Mouse (Mus musculus) left cerebral cortex, postnatal 25 days (tissue): ENCODE data around the gene Spcs2. TPM values are rescaled to one million over a fixed set of nuclear protein-coding genes. Genes with fewer than 3 reads are reported as not detected.
A peak's percentile ranks its signal among the peaks of the same experiment; 100 is the strongest.

Experiments
- DNase-seq, 2 experiments: peaks; one replicate each; pipeline ENCODE4 v3.0.0; 2022; ENCODE audit warnings: low spot score in 2 of 2, mixed read lengths in 1 of 2
- intact Hi-C: fragments of 180-260 bp; cut with DNase I; formaldehyde crosslinking; loops from one replicate; pipeline ENCODE4 v1.15.1; 2025
- total RNA-seq, 2 experiments: library from RNA; stranded (reverse); gene quantifications; 2 replicates each; pipeline ENCODE4 v1.2.3; 2021

Gene Spcs2
- 100 to 1,000 TPM in 1 of 2 experiments, 10 to 100 TPM in 1; 93.5 to 102 TPM for total RNA-seq

- no peak for DNase-seq
- intact Hi-C loops: no loop called here
These were observed at the start of gene Spcs2 for GRCm38 (mm10) chr7:99863362-99863761. Gene Spcs2 (minus strand): TSS chr7:99863462.

- intact Hi-C loops: no loop called here
- DNase-seq: no peak
These were observed 47.8 kb upstream of the Spcs2 start for GRCm38 (mm10) chr7:99911038-99911437.

- DNase-seq: no peak
- intact Hi-C loops: no loop called here
These were observed 44.2 kb upstream of the Spcs2 start for GRCm38 (mm10) chr7:99907463-99907862.

- intact Hi-C loops: no loop called here
- DNase-seq: no peak
These were observed 43.1 kb upstream of the Spcs2 start for GRCm38 (mm10) chr7:99906346-99906745.

- DNase-seq: no peak
- intact Hi-C loops: no loop called here
These were observed 41.3 kb upstream of the Spcs2 start for GRCm38 (mm10) chr7:99904421-99905005.

GRCm38 (mm10) chr7:99902918-99903665, 39.8 kb upstream of the Spcs2 start:
- intact Hi-C loops: no loop called here
- no peak for DNase-seq

- peak; percentile 37 to 89 for DNase-seq
- intact Hi-C loops: no loop called here
These were observed 38.9 kb upstream of the Spcs2 start for GRCm38 (mm10) chr7:99902208-99902607.

GRCm38 (mm10) chr7:99896905-99897304, 33.6 kb upstream of the Spcs2 start:
- intact Hi-C loops: no loop called here
- no peak for DNase-seq

GRCm38 (mm10) chr7:99894478-99894877, 31.2 kb upstream of the Spcs2 start:
- no peak for DNase-seq
- intact Hi-C loops: no loop called here

- intact Hi-C loops: no loop called here
- no peak for DNase-seq
These were observed 30.7 kb upstream of the Spcs2 start for GRCm38 (mm10) chr7:99893967-99894366.

- no peak for DNase-seq
- intact Hi-C loops: no loop called here
These were observed 29.1 kb upstream of the Spcs2 start for GRCm38 (mm10) chr7:99892351-99892750.

- DNase-seq: peak in 1 of 2 experiments; percentile 20
- intact Hi-C loops: no loop called here
These were observed 28.2 kb upstream of the Spcs2 start for GRCm38 (mm10) chr7:99891471-99891870.

- intact Hi-C loops: no loop called here
These were observed 27.0 kb upstream of the Spcs2 start for GRCm38 (mm10) chr7:99890168-99890755.

GRCm38 (mm10) chr7:99889175-99889880, 26.1 kb upstream of the Spcs2 start:
- intact Hi-C loops: no loop called here
- no peak for DNase-seq

More at GRCm38 (mm10) chr7:99890168-99890755, 27.0 kb upstream of the Spcs2 start:
- peak in 1 of 2 experiments; percentile 42 for DNase-seq

GRCm38 (mm10) chr7:99887743-99888142, 24.5 kb upstream of the Spcs2 start:
- DNase-seq: no peak
- intact Hi-C loops: no loop called here

GRCm38 (mm10) chr7:99887230-99887735, 24.0 kb upstream of the Spcs2 start:
- DNase-seq: peak in 1 of 2 experiments; percentile 18
- intact Hi-C loops: no loop called here

- intact Hi-C loops: loop anchor here (5.0 to 10.0 kb wide), 2 partner anchors 51 to 353 kb away; partner anchors contain the start of gene Neu3
- DNase-seq: peak in 1 of 2 experiments; percentile 68
These were observed 15.0 kb upstream of the Spcs2 start for GRCm38 (mm10) chr7:99878254-99878653.

- intact Hi-C loops: loop anchor here (1.0 to 10.0 kb wide), 4 partner anchors 49 to 352 kb away; partner anchors contain the start of gene Neu3
- peak; percentile 90 to 94 for DNase-seq
These were observed 13.1 kb upstream of the Spcs2 start for GRCm38 (mm10) chr7:99876345-99876744.

GRCm38 (mm10) chr7:99875891-99876290, 12.6 kb upstream of the Spcs2 start:
- DNase-seq: no peak
- intact Hi-C loops: loop anchor here (1.0 to 10.0 kb wide), 4 partner anchors 49 to 351 kb away; partner anchors contain the start of gene Neu3

GRCm38 (mm10) chr7:99873965-99874364, 10.7 kb upstream of the Spcs2 start:
- intact Hi-C loops: loop anchor here (10.0 kb wide), 1 partner anchor 349 kb away; no protein-coding TSS in a partner anchor
- no peak for DNase-seq
